Mouse (Mus musculus) testis, adult 2 months (tissue): ENCODE measurements around the gene Swsap1.

Experiments
- CTCF ChIP-seq: fragments of 200-500 bp; IDR thresholded peaks from 2 replicates; pipeline ENCODE4 v1.5.1; 2012; ENCODE audit warnings: low read depth, mild to moderate bottlenecking, inconsistent platforms, low read length, moderate library complexity; ENCODE audit not compliant: control insufficient read depth, insufficient read depth, insufficient replicate concordance
- POLR2A ChIP-seq: fragments of 200-500 bp; IDR thresholded peaks from 2 replicates; pipeline ENCODE4 v1.6.1; 2012; ENCODE audit warnings: low read depth, mild to moderate bottlenecking, inconsistent platforms, low read length, moderate library complexity; ENCODE audit not compliant: control insufficient read depth

DNA sequence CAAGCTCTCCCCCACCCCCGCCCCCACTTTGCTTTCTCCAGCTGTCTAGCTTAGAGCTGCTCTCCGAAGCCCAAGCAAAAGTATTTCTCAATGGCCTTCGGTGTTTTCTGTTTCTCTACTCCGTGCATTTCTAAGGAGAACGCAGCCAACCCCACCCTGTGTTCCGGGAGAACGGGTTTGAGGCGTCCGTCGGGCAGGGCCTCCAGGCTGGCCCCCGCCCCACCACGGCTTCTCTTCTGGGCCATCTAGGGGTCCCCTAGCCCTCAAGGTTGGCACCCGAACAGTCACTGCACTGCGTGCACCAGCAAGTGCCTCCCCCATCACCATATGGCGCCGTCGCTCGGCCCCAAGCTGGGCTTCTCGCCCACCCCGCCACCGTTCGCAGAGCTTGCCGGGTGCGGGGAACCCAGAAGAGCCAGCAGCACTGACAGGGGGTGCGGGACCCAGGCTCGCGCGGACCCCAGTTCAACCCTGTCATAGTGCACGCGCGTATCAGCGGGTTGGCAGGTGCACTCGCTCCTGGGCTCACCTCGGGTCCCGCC lies 38.0 kb upstream of the Swsap1 start:
- TF ChIP-seq CTCF (no peak), POLR2A (no peak)
